Mouse (Mus musculus) thymus, adult 18-20 months (tissue): ENCODE results near the gene Ppp1r3c.

Experiments used
- DNase-seq, 2 experiments: peaks; one replicate each; pipeline ENCODE4 v3.0.0; 2022; ENCODE audit warnings: mixed read lengths in 2 of 2

The Ppp1r3c gene

GRCm38 (mm10) chr19:36716221-36716620, 20.2 kb downstream of the Ppp1r3c start:
- no peak for DNase-seq

GRCm38 (mm10) chr19:36715591-36715990, 20.9 kb downstream of the Ppp1r3c start:
- no peak for DNase-seq

- DNase-seq, result no peak
These were observed 22.0 kb downstream of the Ppp1r3c start for GRCm38 (mm10) chr19:36714492-36714891.

DNA sequence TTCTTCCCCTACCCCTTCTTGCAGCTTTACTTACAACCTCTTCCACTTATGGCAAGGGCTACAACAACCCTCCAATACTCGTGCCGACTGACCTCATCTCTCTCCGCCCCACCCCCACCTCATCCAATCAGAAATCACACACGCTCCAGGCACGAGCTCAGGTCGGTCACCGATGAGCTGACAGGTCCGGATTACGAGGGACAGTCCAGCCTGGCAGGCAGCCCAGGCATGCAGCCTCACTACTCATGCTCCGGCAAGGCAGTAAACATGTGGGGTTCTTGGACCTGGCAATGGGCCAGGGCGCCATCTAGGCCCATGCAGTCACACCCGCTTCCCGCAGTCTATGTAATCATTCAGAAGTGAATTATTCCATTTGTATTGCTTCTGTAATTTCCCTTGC, 23.4 kb downstream of the Ppp1r3c start:
- no peak for DNase-seq

GRCm38 (mm10) chr19:36706195-36706594, 30.3 kb downstream of the Ppp1r3c start:
- no peak for DNase-seq

DNA sequence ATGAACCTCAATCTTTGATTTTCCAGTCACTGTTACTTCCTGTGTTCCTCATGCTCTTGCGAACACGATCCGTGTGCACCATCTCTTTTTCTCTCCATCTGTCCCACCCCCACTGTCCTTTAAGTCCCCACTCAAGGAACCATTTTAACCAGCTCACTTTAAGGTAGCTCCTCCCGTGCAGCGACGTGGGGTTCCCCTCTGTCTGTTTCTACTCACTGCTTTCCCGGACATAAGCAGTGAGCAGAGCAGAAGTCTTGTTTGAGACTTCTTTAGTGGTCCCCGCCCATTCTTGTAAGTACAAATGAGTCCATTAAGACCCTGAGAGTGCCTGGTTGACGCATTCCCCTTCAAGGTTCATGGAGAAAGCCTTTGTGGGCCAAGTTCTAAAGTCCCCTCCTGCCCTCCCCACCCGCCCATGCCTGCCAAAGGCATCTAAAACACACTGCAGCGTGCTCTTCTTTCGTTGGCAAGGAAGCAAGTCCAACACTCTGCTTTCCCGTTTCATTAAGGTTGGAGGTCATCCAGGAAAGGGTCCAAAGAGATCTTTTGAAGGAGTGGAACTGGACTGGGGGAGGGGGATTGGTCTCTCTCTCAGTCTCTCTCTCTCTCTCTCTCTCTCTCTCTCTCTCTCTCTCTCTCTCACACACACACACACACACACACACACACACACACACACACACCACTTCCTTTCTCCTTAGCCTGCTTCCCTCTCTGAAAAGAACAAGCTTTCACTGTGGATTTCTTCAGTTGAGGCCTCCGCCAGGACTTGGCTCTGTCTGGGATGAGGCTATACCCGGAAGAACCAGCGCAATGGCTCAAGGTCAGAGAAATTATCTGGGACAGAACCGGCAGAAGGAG, 30.9 kb downstream of the Ppp1r3c start:
- DNase-seq, result no peak

DNA sequence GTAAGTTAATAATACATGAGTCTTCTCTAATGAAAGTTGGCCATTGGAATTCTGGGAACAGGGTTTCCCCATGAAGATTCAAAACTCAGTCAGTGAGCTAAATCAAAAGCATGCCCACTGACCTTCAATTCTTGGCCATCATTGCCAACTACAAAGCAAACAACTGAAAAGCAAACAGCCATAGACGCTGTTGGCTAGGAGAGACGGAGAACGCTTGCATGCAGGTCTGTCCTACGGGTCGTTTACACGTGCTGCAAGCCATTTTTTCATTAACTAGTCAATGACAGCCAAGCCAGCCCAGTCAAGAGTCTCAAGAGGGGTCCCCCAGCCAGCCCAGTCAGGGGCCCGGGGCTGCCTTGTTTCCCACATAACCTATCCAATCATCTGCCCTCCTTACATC, 31.7 kb downstream of the Ppp1r3c start:
- no peak for DNase-seq

DNA sequence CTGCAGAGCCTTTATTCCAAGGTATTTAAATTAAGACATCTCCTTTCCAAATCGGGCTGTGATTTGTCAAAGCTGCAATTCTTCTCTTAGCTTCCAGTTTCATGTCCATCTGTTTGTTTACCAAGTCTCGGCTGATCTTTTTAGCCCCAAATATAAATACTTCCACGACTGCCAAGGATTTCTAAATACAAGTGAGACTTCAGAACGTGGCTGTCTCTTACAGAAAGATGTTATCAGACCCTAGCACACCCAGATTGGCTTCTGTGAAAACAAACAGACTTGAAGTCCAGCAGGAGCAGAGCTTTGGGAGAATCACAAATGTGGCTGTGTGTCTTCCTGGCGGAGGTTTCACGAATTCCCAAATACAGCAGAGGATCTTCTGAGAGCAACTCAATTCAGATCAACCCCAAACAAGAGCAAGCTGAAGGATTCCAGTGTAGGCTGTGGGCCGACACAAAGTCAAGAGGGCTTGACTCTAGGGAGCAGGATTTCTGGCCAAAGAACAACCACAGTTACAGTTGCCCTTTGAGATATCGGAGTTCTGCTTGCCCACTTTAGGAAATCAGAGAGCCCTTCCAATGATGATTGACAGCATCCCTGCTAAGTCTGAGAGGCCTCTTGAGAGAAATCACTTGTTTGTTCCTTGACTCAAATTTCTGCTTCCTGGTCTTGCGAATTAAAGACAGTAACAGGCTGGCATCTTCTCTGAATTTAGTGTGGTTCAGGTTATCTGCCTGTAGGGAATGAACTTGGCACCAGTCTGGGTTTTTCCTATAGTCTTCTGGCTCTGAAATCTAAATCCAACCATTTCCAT, 34.4 kb downstream of the Ppp1r3c start:
- DNase-seq, result no peak

GRCm38 (mm10) chr19:36701366-36701765, 35.1 kb downstream of the Ppp1r3c start:
- DNase-seq, result no peak

GRCm38 (mm10) chr19:36700937-36701336, 35.5 kb downstream of the Ppp1r3c start:
- DNase-seq, result no peak

GRCm38 (mm10) chr19:36699151-36699550, 37.3 kb downstream of the Ppp1r3c start:
- no peak for DNase-seq

- DNase-seq, result no peak
These were observed 38.3 kb downstream of the Ppp1r3c start for GRCm38 (mm10) chr19:36698200-36698599.

DNA sequence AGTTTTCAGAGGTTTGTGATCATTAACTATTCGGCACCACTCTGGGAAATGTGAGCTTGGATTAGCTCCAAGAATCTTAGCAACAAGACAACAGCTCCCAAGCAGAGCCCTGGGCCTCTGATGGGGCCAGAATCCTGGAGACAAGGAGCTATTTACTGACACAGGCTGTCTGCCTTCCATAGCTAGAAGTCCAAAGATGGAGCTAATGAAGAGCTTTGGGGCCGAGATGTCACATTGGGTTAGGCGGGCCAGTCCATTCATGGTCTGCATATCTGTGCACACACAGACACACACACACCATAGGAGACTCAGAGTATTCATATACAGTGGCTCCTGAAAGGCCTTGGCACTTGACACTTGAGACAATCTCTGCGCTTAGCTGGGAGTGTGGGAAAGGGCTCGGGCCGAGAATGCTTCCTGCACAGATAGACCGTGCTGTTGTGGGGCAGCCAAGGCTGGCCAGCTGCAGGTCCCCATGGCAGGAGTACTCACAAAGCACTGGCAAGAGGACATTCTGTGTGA, 39.8 kb downstream of the Ppp1r3c start:
- DNase-seq, result no peak

DNA sequence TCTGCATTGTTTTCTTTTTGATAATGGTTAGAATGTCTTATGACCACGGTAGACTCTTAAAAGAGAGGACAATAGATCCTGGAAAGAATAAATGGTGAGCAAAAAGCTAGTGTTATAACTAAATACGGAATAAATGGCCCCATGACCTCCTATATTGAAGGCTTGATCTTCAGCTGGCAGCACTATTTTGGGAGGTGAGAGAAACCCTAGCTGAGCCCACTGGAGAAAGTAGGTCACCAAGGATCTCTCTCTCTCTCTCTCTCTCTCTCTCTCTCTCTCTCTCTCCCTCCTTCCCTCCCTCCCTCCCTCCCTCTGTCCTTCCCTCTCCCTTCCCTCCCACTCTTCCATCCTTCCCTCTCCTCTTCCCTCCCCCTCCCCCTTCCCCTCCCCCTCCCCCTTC, 42.9 kb downstream of the Ppp1r3c start:
- DNase-seq, result no peak

- no peak for DNase-seq
These were observed 44.5 kb downstream of the Ppp1r3c start for GRCm38 (mm10) chr19:36691941-36692340.

DNA sequence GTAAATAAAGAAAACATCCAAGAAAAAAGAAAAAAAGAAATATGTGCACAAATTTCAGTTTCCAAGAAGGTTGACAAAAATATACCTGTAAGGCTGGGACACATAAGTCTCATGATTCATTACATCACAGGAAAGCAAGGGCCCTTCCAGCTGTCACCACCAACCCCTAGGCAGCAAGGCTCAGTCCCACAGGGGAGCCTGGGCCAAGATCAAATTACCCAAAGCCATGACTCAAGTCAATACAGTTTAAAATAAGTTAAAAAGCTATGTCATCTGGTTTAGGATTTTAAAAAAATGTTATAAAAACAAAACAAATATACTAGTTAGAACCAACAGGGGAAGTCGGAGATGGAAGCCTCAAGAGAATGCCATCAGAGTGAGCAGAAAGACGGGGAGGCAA, 45.2 kb downstream of the Ppp1r3c start:
- no peak for DNase-seq

DNA sequence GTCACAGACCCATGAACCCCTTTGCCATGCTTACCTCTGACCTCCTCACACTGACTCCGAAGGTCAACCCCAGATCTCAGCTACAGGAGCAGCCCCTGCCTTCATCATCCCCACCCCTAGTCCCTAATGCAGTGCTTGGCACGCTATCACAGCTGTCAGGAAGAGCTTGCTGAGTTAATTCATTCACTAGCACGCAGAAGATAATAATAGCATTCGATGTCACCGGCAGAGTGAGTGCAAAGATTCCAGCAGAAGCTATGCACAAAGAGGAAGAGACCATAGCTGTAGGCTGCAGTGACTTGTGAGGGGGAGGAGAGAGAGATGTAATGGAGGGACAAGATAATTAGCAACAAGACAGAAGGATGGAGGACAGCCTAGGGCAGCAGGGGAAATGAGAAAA, 47.2 kb downstream of the Ppp1r3c start:
- no peak for DNase-seq

DNA sequence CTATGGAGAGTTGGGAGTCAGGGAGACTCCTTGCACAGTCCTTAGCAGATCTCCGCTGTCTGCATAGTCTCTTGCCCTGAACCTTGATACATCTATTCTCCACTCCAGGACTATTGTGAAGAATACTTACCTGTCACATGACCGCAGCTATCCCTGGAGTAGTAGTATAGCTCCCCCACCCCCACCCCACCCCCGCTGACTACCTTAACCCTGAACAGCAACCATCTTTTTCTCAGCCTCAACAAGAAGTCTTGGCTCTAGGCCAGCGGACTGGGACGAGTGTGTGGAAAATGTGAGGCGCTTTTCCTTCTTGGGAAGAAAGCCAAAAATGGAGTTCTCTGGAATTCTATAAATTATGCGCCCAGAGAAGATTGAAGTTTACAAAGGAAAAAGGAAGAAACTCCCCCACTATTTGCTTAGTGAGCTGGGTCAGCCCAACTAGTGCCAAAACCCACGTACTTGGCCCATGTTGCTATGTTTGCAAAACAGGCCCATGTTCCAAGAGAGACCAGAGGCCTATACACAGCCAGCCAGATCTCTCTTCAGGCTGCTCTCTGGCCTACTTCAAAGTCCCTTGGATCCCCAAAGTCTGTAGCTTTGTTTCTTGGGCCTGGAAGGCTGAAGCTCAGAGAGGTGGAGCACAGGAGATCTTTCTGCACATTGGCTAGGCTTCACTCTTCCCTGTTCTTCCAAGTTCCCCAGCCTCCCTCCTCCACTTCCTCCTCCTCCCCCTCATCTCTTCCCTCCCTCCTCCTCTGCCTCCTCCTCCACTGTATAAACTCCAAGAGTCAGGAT, 48.4 kb downstream of the Ppp1r3c start:
- DNase-seq, result no peak

GRCm38 (mm10) chr19:36687044-36687443, 49.4 kb downstream of the Ppp1r3c start:
- no peak for DNase-seq

DNA sequence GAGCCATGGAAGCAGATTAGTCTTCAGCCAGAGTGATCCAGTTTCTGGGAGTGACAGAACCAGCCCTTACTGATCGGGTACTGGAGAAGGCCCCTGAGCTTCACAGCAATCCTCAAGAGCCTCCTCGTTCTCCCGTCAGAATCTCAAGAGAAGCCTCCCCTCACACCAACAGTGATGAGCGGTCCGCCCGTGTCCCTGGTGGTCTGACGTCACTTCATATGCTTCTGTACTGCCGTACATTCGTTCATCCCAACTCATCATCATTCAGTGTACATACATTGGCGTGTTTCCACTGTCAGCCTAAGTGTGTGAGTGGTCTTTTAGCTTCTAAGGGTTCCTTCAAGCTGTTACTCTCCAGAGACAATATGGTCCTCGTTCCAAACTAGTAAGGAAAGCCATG, 50.4 kb downstream of the Ppp1r3c start:
- DNase-seq, result no peak

- DNase-seq, result no peak
These were observed 53.9 kb downstream of the Ppp1r3c start for GRCm38 (mm10) chr19:36682560-36682959.
